Mouse (Mus musculus): ENCODE data around the gene Pprc1.

Pprc1 gene

GRCm38 (mm10) chr19:46119458-46119857, 74.8 kb downstream of the Pprc1 start:
- no peak for DNase-seq (ENCODE audit: low spot score in 2 of 2)

- no peak for DNase-seq (ENCODE audit: low spot score in 2 of 2)
These were observed 76.2 kb downstream of the Pprc1 start for GRCm38 (mm10) chr19:46120872-46121271.

All from frontal cortex, postnatal 14 days (tissue).